Mouse (Mus musculus) layer of hippocampus, adult 9-11 months (tissue): ENCODE measurements around the gene Nsf.

Experiments
- DNase-seq: peaks from one replicate; pipeline ENCODE4 v3.0.0; 2022

Nsf gene

GRCm38 (mm10) chr11:103937976-103938728 is 15.7 kb downstream of the Nsf start:
- DNase-seq: no peak

- no peak for DNase-seq
These were observed 16.4 kb downstream of the Nsf start for GRCm38 (mm10) chr11:103937451-103937850.

- no peak for DNase-seq
These were observed 18.1 kb downstream of the Nsf start for GRCm38 (mm10) chr11:103935717-103936116.

- peak; percentile 54 for DNase-seq
These were observed 20.0 kb downstream of the Nsf start for GRCm38 (mm10) chr11:103933886-103934285.

- DNase-seq: no peak
These were observed 29.9 kb downstream of the Nsf start for GRCm38 (mm10) chr11:103923957-103924356.

GRCm38 (mm10) chr11:103923272-103923671 is 30.6 kb downstream of the Nsf start:
- no peak for DNase-seq

- DNase-seq: no peak
These were observed 31.0 kb downstream of the Nsf start for GRCm38 (mm10) chr11:103922812-103923211.

GRCm38 (mm10) chr11:103920665-103921064 is 33.2 kb downstream of the Nsf start:
- no peak for DNase-seq

- no peak for DNase-seq
These were observed 37.0 kb downstream of the Nsf start for GRCm38 (mm10) chr11:103916807-103917206.

GRCm38 (mm10) chr11:103915686-103916085 is 38.2 kb downstream of the Nsf start:
- DNase-seq: no peak

GRCm38 (mm10) chr11:103910993-103911585 is 42.8 kb downstream of the Nsf start:
- DNase-seq: no peak

- no peak for DNase-seq
These were observed 43.3 kb downstream of the Nsf start for GRCm38 (mm10) chr11:103910531-103910930.

- DNase-seq: no peak
These were observed 44.0 kb downstream of the Nsf start for GRCm38 (mm10) chr11:103909809-103910208.

- no peak for DNase-seq
These were observed 44.5 kb downstream of the Nsf start for GRCm38 (mm10) chr11:103909396-103909795.

GRCm38 (mm10) chr11:103906051-103906719 is 47.7 kb downstream of the Nsf start:
- DNase-seq: no peak

- DNase-seq: no peak
These were observed 48.4 kb downstream of the Nsf start for GRCm38 (mm10) chr11:103905506-103905905.

- no peak for DNase-seq
These were observed 52.3 kb downstream of the Nsf start for GRCm38 (mm10) chr11:103901581-103901966.

GRCm38 (mm10) chr11:103900803-103901580 is 52.9 kb downstream of the Nsf start:
- no peak for DNase-seq

- DNase-seq: no peak
These were observed 56.7 kb downstream of the Nsf start for GRCm38 (mm10) chr11:103896966-103897750.

GRCm38 (mm10) chr11:103896056-103896455 is 57.8 kb downstream of the Nsf start:
- DNase-seq: no peak

GRCm38 (mm10) chr11:103892831-103893230 is 61.0 kb downstream of the Nsf start:
- DNase-seq: no peak

GRCm38 (mm10) chr11:103891781-103892180 is 62.1 kb downstream of the Nsf start:
- no peak for DNase-seq
